Mouse (Mus musculus) kidney, adult 18-20 months (tissue): ENCODE results near the gene Ift22.

Experiments used
- DNase-seq: peaks from one replicate; pipeline ENCODE4 v3.0.0; 2021

Gene Ift22

GRCm38 (mm10) chr5:136907991-136908857 is at the start of gene Ift22:
Gene Ift22 (plus strand): TSS chr5:136908150.
- DNase-seq, result peak; percentile 93

GRCm38 (mm10) chr5:136861191-136861940 is 46.6 kb upstream of the Ift22 start:
- no peak for DNase-seq

- DNase-seq, result no peak
Measured at GRCm38 (mm10) chr5:136862806-136863205, 45.1 kb upstream of the Ift22 start.

DNA sequence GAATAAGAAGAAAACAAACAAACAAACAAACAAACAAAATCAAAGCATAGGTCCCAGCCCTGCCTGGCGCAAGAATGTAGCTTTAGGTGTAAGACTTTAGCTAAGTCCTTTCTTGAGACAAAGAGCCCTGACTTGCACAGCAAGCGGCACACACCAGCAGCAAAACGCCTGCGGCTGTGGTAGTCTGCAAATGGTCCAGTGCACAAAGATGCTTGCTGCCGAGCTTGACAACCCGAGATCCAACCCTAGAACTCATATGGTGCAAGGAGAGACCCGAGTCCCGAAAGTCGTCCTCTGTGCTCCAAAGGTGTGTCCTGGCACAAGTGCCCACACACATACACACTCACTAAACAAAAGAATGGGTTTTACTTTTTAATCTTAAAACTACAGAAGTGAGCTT is 44.7 kb upstream of the Ift22 start:
- no peak for DNase-seq

- DNase-seq, result peak; percentile 25
Measured at GRCm38 (mm10) chr5:136863961-136864674, 43.8 kb upstream of the Ift22 start.

GRCm38 (mm10) chr5:136867706-136868105 is 40.2 kb upstream of the Ift22 start:
- DNase-seq, result no peak

DNA sequence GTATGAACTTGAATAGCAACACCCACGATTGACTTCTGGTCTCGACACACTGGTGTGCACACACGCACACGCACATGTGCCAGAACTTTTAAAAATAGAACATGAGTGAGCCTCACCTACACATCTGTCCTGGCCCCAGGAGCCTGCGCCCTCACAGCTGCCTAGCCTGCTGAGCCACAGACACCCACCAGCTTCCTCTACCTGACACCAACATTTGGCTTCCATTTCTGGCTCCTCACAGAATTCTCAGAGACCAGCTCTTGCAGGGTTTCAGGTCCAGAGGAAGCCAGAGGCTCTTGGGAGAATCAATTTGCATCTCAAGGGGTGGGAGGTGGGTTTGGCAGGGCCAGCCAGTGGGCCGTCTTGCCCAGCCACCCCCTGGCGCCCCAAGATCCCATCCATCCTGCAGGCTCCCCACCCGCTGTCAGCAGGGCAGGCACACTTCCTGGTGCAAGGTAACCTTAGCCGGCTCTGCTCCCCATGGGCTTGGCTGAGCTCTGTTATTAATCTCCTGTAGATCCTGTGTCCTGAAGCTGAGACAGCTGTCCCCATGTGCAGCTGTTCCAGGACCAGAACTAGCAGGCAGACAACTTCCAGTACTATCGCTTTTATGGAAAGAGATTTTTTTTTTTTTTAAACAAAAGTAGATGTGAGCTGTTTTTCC is 38.4 kb upstream of the Ift22 start:
- DNase-seq, result no peak

- no peak for DNase-seq
Measured at GRCm38 (mm10) chr5:136872417-136872816, 35.5 kb upstream of the Ift22 start.

DNA sequence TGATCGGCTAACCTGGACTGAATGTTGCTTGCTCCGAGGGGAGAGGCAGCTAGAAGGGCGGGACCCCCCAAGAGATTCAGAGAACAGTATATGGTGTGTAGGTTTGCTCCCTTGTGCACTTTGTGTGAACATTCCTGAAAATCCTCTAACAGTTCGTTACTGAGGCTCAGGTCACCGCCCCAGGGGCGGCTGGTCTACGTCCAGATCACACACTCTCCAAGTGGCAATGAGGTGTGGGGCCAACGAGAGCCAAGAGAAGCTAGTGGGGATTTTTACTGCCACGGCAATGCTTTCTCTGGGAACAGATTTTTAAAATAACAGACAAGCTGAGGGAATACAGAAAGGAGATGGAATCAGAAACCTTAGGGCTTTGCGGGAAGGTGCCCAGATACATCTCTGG is 33.7 kb upstream of the Ift22 start:
- peak; percentile 21 for DNase-seq

GRCm38 (mm10) chr5:136880101-136880500 is 27.8 kb upstream of the Ift22 start:
- peak; percentile 20 for DNase-seq

GRCm38 (mm10) chr5:136881380-136882009 is 26.5 kb upstream of the Ift22 start:
- DNase-seq, result peak; percentile 86

- no peak for DNase-seq
Measured at GRCm38 (mm10) chr5:136882055-136882787, 25.7 kb upstream of the Ift22 start.

GRCm38 (mm10) chr5:136882788-136883439 is 25.0 kb upstream of the Ift22 start, which contains the start of gene Col26a1:
Gene Col26a1 (minus strand): TSS chr5:136883209.
- DNase-seq, result no peak

GRCm38 (mm10) chr5:136886957-136887356 is 21.0 kb upstream of the Ift22 start:
- DNase-seq, result no peak

DNA sequence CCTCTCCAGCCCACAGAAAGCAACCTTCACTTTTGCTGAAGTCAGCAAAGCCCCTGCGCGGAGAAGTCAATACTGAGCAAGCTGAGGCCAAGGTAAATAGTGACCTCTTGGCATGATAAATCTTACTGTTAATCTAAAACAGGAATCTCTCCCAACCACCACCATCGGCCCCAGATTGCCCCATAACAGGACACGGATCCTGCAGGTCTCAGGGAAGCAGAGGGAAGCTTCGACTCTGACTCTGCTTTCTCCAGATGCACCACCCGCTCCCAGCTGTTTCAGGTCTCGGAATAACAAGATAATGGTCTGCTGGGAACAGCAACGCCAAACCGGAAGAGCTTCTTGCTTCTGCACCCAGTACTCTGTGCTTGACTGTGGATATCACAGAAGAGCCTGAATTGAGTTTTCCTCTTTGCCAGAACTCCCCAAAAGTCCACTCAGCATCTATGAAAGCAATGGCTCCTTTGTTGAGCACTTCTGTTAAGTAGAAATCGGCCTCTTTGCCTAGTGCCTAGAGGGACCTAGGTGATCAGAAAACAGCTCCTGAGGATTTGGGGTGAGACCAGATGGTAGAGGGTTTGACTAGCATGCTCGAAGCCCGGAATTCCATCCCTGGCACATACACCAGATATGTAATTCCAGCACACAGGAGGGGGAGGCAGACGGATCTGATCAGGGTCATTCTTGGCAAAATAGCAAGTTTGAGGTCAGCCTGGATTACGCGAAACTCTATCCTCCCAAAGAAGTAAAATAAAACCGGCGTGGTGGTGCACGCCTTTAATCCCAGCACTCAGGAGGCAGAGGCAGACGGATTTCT is 19.2 kb upstream of the Ift22 start:
- no peak for DNase-seq

- DNase-seq, result no peak
Measured at GRCm38 (mm10) chr5:136894840-136895528, 13.0 kb upstream of the Ift22 start.

- no peak for DNase-seq
Measured at GRCm38 (mm10) chr5:136895529-136895963, 12.4 kb upstream of the Ift22 start.

GRCm38 (mm10) chr5:136904621-136905020 is 3.3 kb upstream of the Ift22 start:
- no peak for DNase-seq

- peak; percentile 40 for DNase-seq
Measured at GRCm38 (mm10) chr5:136905630-136906029, 2.3 kb upstream of the Ift22 start.
